Mouse (Mus musculus) limb, embryonic 14.5 days (tissue): ENCODE results near the gene Gm7168. TPM values are rescaled to one million over a fixed set of nuclear protein-coding genes. Genes with fewer than 3 reads are reported as not detected.
"Not testable (repeated sequence)": the region's sequence is repeated elsewhere in the genome, so short reads cannot be mapped to it uniquely, and the experiment has no call there.

ENCODE experiments used
- ATAC-seq: fragments of 200-750 bp; cut with Nextera tagmentation; 2 replicates; pipeline ENCODE4 v1.8.0; 2017; ENCODE audit warnings: low read depth, moderate number of reproducible peaks, moderate TSS enrichment; ENCODE audit not compliant: low FRiP score
- DNase-seq: peaks from one replicate; pipeline ENCODE4 v3.0.0-alpha.2; 2015; ENCODE audit warnings: low spot score
- H3K27ac ChIP-seq: fragments of 300-500 bp; sonication (generic); replicated peaks from 2 replicates; pipeline ENCODE4 v1.5.1; 2014; ENCODE audit warnings: low read depth, mild to moderate bottlenecking, low read length, moderate library complexity, mixed read lengths
- H3K27me3 ChIP-seq: fragments of 300-500 bp; sonication (generic); 2 replicates; pipeline ENCODE4 v1.6.1; 2014; ENCODE audit warnings: low read length, mixed read lengths; ENCODE audit not compliant: control insufficient read depth, insufficient read depth
- H3K36me3 ChIP-seq: fragments of 300-500 bp; sonication (generic); 2 replicates; pipeline ENCODE4 v1.6.1; 2014; ENCODE audit warnings: mild to moderate bottlenecking, low read length, moderate library complexity, mixed read lengths; ENCODE audit not compliant: control insufficient read depth, insufficient read depth
- H3K4me1 ChIP-seq: fragments of 300-500 bp; sonication (generic); 2 replicates; pipeline ENCODE4 v1.6.1; 2014; ENCODE audit warnings: antibody characterized with exemption, low read length, mixed read lengths; ENCODE audit not compliant: control insufficient read depth, insufficient read depth
- H3K4me2 ChIP-seq: fragments of 300-500 bp; sonication (generic); replicated peaks from 2 replicates; pipeline ENCODE4 v1.6.1; 2014; ENCODE audit warnings: low read depth, mild to moderate bottlenecking, low read length, moderate library complexity; ENCODE audit not compliant: severe bottlenecking
- H3K4me3 ChIP-seq: fragments of 300-500 bp; sonication (generic); replicated peaks from 2 replicates; pipeline ENCODE4 v1.5.1; 2014; ENCODE audit warnings: low read length
- H3K9ac ChIP-seq: fragments of 300-500 bp; sonication (generic); 2 replicates; pipeline ENCODE4 v1.6.1; 2014; ENCODE audit warnings: mild to moderate bottlenecking, low read depth, low read length, moderate library complexity; ENCODE audit not compliant: severe bottlenecking
- H3K9me3 ChIP-seq: fragments of 300-500 bp; sonication (generic); 2 replicates; pipeline ENCODE4 v1.6.1; 2016; ENCODE audit warnings: low read length; ENCODE audit not compliant: control insufficient read depth
- POLR2A ChIP-seq: fragments of 200-500 bp; IDR thresholded peaks from 2 replicates; pipeline ENCODE4 v1.8.0; 2012; ENCODE audit warnings: inconsistent platforms, mild to moderate bottlenecking, moderate library complexity, borderline replicate concordance; ENCODE audit not compliant: insufficient read depth, insufficient read length; ENCODE audit errors: extremely low read depth
- WGBS: fragments of 180-500 bp; shearing (Covaris S2); extraction: QIAGEN DNeasy Blood & Tissue Kit; methylation state at CpG from one replicate; pipeline ENCODE4 v1.1.7; 2014; 5-methylcytosine and 5-hydroxymethylcytosine counted together
- polyA plus RNA-seq, 2 experiments: library from polyadenylated mRNA; depleted of rRNA in 1 of 2; stranded (reverse) in 1 of 2; unstranded in 1 of 2; fragments of >200 nt; fragmentation: Nextera tagmentation in 1 of 2; extraction: Ambion mirVana in 1 of 2; gene quantifications; 2 replicates each; pipeline versions ENCODE4 v1.2.1 to v1.2.3; 2012 to 2014

Gm7168 gene
- polyA plus RNA-seq (2012; rRNA removed) (0.06 TPM in 1 of 2 replicates, not detected in the other), polyA plus RNA-seq (2014; fragmentation: Nextera tagmentation; extraction: Ambion mirVana) (0.11 TPM in 1 of 2 replicates, not detected in the other)

DNA sequence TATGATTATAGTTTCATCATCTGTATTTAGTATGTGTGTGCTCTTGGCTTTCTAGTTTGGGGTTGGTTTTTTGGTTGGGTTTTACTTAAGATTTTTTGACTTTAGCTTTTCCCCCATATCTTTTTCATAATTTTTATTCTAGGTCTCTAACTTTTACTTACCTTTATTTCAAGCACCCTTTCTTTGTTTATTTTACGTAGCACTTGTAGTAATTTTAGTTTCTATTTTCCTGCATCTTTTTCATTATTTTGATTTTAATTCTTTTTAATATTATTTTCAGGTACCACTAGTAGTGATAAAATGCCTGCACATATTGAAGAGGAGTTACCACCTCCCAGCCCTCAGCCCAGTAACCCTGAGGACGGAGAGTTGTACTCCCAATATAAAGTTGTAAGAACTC is at the start of gene Gm7168:
Gene Gm7168, plus strand, starts transcription at position 301 of the 400 bp plus-strand sequence.
- DNase-seq, H3K4me2 ChIP-seq, H3K9me3 ChIP-seq, H3K27me3 ChIP-seq, ATAC-seq, H3K4me3 ChIP-seq, H3K4me1 ChIP-seq, H3K36me3 ChIP-seq, H3K27ac ChIP-seq, H3K9ac ChIP-seq: not testable (repeated sequence)
- 50% methylated on average over 1 of the region's 2 CpGs for WGBS

GRCm38 (mm10) chr17:13898838-13899237 is 49.3 kb upstream of the Gm7168 start:
- no peak overlapping the region for H3K4me2 ChIP-seq
- H3K4me3 ChIP-seq: no peak overlapping the region
- no peaks in the 10 kb centered on the region for H3K9me3 ChIP-seq
- WGBS: 83% methylated on average over 17 of the region's 17 CpGs
- ATAC-seq (no peak), DNase-seq (no peak)
- TF ChIP-seq POLR2A: no peak
- H3K36me3 ChIP-seq: peaks cover 26% of the 10 kb centered on the region
- no peak overlapping the region for H3K27ac ChIP-seq
- H3K27me3 ChIP-seq: no peaks in the 10 kb centered on the region
- H3K9ac ChIP-seq: no peak overlapping the region
- no peaks in the 10 kb centered on the region for H3K4me1 ChIP-seq

- H3K27me3 ChIP-seq: no peaks in the 10 kb centered on the region
- H3K4me3 ChIP-seq: no peak overlapping the region
- 88% methylated on average over 7 of the region's 7 CpGs for WGBS
- ATAC-seq (no peak), DNase-seq (no peak)
- no peak for TF ChIP-seq POLR2A
- no peak overlapping the region for H3K27ac ChIP-seq
- no peaks in the 10 kb centered on the region for H3K9me3 ChIP-seq
- H3K4me2 ChIP-seq: no peak overlapping the region
- no peaks in the 10 kb centered on the region for H3K4me1 ChIP-seq
- peaks cover 28% of the 10 kb centered on the region for H3K36me3 ChIP-seq
- no peak overlapping the region for H3K9ac ChIP-seq
Observed at GRCm38 (mm10) chr17:13899241-13899640, 48.9 kb upstream of the Gm7168 start.

- Histone ChIP-seq H3K27me3 (no peaks in the 10 kb centered on the region), H3K4me2 (no peak overlapping the region), H3K9me3 (no peaks in the 10 kb centered on the region), H3K9ac (no peak overlapping the region), H3K4me1 (no peaks in the 10 kb centered on the region), H3K36me3 (peaks cover 26% of the 10 kb centered on the region), H3K4me3 (no peak overlapping the region), H3K27ac (no peak overlapping the region)
- TF ChIP-seq POLR2A: no peak
- DNase-seq (no peak), ATAC-seq (no peak)
- WGBS: 76% methylated on average over 8 of the region's 8 CpGs
Observed at GRCm38 (mm10) chr17:13903793-13904192, 44.4 kb upstream of the Gm7168 start.

DNA sequence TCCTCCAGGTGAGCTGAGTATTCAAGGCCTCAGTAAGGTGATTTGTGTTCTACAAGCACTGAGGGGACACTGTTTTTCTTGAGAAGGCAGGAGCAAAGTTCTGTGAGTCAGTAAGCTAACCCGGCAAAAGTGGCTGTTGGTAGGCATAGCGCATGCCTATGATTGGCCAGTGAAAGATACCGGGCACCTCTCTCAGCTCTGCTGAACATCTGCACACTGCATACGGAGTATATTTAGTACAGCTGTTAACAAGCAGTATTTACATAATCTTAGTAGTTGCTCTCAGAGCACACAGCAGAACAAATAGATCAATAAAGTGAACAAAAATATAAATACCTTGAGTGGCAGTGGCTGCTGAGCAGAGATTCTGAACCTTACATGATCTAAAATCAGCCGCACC is 41.1 kb upstream of the Gm7168 start:
- DNase-seq: no peak
- 93% methylated on average over 5 of the region's 5 CpGs for WGBS
- H3K4me2 ChIP-seq: no peak overlapping the region
- no peaks in the 10 kb centered on the region for H3K4me1 ChIP-seq
- H3K27ac ChIP-seq: no peak overlapping the region
- no peak for ATAC-seq
- H3K9me3 ChIP-seq: no peaks in the 10 kb centered on the region
- no peak overlapping the region for H3K4me3 ChIP-seq
- H3K9ac ChIP-seq: no peak overlapping the region
- peaks cover 20% of the 10 kb centered on the region for H3K36me3 ChIP-seq
- no peaks in the 10 kb centered on the region for H3K27me3 ChIP-seq
- TF ChIP-seq POLR2A: no peak

DNA sequence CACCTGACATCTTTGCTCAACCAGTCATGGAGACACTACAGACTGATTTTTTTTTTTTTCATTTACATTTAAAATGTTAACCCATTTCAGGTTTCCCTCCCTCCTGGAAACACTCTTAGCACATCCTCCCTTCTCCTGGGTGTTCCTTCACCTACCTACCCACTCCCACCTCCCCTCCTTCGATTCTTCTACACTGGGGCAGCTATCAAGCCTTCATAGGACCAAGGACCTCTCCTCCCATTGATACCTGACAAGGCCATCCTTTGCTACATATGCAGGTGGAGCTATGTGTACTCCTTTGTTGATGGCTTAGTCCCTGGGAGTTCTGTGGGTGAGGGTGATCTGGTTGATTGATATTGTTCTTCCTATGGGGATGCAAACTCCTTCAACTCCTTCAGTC is 40.5 kb upstream of the Gm7168 start:
- Histone ChIP-seq H3K27me3 (no peaks in the 10 kb centered on the region), H3K27ac (no peak overlapping the region), H3K4me1 (no peaks in the 10 kb centered on the region), H3K4me2 (no peak overlapping the region), H3K4me3 (no peak overlapping the region), H3K9me3 (no peaks in the 10 kb centered on the region), H3K36me3 (peaks cover 17% of the 10 kb centered on the region), H3K9ac (no peak overlapping the region)
- ATAC-seq (no peak), DNase-seq (no peak)
- 88% methylated on average over 1 of the region's 1 CpGs for WGBS
- no peak for TF ChIP-seq POLR2A
